Mouse (Mus musculus) cortical plate, adult 2 months (tissue): ENCODE measurements around the gene Pou6f1.

ENCODE experiments used
- CTCF ChIP-seq: fragments of 200-500 bp; IDR thresholded peaks from 2 replicates; pipeline ENCODE4 v1.5.1; 2011; ENCODE audit warnings: mild to moderate bottlenecking, control low read depth, low read length; ENCODE audit not compliant: insufficient read depth; ENCODE audit errors: extremely low read depth
- POLR2A ChIP-seq: fragments of 200-500 bp; IDR thresholded peaks from 2 replicates; pipeline ENCODE4 v1.6.1; 2011; ENCODE audit warnings: mild to moderate bottlenecking, low read length, control low read depth; ENCODE audit not compliant: insufficient read depth; ENCODE audit errors: extremely low read depth

DNA sequence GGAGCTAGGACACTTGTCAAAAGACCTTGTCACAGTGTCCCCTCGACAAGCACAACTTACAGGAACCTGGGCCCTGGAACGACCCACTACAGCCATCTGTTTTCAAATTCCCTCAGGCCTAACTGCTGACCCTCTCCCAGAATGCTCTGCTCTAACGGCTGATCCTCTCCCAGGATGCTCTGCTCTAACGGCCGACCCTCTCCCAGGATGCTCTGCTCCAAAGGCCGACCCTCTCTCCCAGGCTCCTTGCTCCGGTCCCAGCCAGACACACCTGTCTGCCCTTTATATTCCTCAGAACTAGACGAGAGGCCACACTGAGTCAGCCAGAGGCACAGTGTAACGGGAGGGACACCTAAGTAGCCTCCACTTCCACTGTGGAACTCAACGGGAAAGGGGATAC, 19.7 kb downstream of the Pou6f1 start:
- TF ChIP-seq CTCF (no peak), POLR2A (no peak)
